Mouse (Mus musculus): ENCODE measurements around the gene Foxd3.

The Foxd3 gene

GRCm38 (mm10) chr4:99657831-99658470 is 1.9 kb downstream of the Foxd3 start:
- DNase-seq = peak; percentile 27 to 44

DNA sequence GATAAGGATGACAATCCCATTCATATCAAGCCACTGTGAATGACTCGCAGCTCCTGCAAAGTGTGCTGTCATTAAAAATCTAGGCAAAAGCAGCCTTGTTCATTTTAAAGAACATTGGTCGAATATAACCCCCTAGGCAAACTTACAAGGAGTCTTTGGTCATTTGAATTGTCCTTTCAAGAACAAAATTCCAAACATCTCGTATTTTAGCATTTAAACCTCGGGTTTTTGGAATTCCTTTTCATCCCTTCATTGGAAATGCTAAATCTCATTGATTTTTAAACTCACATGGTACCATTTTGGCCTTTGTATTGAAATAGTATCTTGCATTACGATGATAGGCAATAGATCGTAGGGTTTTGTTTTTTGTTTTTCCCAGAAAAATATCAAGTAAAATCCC is 2.8 kb downstream of the Foxd3 start:
- peak in 1 of 2 experiments; percentile 39 for DNase-seq

- DNase-seq = peak; percentile 15 to 54
Observed at GRCm38 (mm10) chr4:99659361-99660072, 3.4 kb downstream of the Foxd3 start.

DNA sequence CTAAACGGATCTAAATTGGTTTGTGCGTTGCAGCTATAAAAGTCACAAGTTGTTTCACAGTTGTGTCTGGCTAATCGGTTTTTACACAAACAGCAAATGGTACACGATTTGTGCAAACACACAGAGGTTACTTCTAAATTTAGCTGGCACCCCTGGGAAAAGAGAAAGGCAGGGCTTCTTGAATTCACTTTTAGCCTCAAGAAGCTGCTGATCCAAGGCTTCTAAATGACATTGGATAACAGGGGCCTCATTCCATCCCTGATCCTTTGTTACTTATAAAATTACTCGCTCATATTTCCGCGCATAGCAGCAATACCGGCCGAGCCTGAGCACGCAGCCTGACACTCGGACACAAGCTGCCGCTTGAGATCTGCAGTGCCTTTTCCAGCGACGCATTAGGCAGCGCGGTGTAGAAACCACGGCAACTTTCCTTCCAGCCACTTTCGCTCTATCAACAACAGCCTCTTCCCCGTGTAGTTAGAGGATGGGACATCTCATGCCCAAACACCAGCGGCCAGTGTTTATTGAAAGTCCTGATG is 4.0 kb downstream of the Foxd3 start:
- DNase-seq = peak; percentile 39 to 60

DNA sequence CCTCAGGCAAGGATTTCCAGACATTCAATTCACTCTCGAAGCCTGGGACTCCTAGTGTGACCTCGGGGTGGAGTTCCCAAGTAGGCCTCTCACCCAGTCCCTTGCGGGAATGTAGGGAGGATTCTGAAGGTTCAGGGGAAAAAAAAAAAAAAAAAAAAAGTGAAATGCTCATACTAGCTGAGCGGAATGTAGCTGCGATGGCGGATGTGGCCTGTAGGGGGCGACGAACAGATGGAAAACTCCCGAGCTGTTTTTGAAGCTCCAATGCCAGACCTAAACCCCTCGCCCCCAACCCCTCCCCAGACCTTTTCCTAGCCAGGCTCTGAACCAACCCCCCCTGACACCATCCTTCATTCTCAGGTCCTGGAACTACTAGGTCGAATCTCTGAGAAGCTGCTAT is 4.9 kb downstream of the Foxd3 start:
- DNase-seq = peak; percentile 87 to 91

DNA sequence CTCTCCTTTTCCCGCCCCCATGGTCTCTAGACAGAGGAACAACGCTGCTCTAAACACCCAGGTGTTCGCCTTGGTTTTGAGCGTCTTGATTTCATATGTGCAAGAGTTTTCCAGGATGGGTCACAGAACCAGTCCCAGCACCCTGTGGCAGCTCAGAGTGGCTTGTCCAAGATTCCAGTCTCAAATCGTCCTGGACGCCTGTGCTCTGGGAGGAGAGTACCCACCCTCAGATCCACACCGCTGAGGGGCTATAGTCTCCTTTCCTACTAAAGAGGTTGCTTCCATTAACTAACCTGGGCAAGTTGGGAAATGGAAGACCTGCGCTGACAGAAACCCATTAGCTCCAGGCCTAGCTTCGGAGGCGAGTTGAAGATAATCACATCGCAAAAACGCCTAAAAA is 5.9 kb downstream of the Foxd3 start:
- peak in 1 of 2 experiments; percentile 9 for DNase-seq

DNA sequence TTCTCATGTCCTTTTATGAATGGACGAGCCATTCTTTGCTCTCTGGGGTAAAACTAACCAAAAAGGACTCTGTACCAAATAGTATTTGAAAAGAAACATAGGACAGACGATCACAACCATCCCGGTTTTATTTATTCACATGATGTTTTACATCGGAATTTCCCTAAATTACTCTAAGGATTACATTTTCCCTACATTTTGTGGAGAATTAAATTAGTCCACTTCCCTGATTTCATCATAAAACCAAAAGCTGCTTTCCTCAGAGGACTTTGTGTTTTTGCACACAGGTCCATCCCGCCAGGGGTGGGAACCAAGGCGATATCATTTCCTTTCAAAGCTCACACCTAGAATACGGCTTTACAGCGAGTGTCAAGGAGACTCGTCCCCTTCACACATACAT is 6.3 kb downstream of the Foxd3 start:
- no peak for DNase-seq

- peak; percentile 14 to 24 for DNase-seq
Observed at GRCm38 (mm10) chr4:99662841-99663567, 6.9 kb downstream of the Foxd3 start.

GRCm38 (mm10) chr4:99663710-99664109 is 7.6 kb downstream of the Foxd3 start:
- peak in 1 of 2 experiments; percentile 43 for DNase-seq

DNA sequence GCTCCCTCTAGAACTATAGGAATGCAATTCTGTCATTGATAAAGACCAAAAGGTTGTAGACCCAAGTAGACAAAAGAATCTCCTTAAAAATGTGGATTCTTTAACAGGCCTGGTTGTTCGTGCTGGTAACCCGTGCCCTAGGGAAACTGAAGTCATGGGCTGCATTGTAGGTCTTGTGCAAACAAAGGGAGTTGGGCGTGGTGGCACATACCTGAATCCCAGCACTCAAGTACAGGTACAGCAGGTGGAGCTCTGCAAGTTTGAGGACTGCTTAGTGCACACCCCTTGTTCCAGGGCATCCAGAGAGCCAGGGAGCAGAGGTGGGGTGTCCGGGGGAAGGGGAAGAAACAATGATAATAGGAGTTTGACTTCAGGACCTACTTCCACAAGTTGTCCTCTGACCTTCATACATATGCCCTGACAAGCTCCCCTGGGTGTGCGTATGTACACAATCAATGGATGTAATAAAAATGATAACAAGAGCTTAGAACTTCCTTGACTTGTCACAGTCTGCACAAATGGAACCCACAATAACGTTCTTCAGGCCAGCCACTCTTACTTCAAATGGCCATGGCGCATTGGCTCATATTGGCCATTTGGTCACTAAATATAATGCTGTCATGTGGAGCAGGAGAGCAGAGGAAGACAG is 14.2 kb downstream of the Foxd3 start:
- no peak for DNase-seq

DNA sequence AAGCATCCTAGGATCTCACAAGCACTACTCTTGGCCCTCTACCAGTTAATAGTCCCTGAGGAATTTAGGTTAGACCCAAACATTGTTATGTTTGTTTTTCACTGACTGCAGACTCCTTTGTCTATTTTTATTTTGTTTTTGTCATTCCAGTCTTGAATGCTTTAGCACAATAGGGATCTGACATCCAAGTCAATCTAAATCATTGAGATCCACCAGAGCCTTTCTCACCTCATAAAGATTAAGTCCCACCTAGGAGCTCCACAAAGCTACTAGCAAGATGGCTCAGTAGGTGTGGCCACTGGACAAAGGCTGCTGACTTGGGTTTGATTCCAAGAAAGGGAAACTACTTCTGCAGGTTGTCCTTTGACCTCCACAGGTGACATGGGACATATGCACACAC is 19.1 kb downstream of the Foxd3 start:
- no peak for DNase-seq

DNA sequence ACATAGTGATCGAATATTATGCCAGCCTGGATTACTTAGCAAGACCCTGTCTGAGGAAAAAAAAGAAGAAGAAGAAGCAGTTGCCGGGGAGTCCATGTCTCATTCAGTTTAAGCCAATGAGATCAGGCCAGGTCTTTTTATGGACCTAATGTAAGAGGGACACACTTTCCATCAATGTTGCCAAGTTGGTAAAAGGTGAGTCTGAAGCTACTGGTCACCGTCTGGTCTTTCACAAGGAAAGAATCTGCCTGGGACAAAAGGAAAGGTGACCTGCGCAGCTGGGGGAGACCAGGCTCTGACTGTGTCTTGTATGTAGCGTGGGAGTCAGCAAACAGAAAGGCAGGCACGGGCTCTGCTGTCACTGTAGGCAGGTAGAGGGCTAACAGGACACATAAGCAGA is 27.8 kb downstream of the Foxd3 start:
- DNase-seq = no peak

DNA sequence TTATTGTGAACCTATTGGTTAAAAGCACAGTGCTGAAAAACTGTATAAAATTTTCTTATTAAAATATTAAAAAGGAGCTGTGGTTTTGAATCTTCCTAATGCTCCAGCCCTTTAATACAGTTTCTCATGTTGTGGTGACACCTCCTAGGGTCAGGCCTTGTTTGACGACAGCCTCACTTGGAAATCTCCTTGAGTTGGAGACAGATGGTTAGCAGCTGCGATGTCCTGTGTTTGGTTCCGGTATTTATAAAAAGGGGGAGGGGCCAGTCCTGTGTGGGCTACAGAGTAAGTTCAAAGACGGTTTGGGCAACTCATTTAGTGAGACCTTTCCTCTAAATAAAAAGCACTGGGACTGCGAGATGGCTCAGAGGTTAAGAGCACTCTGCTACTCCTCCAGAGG is 30.2 kb downstream of the Foxd3 start:
- DNase-seq = no peak

Data from cerebellum, postnatal 14 days (tissue).